Mouse (Mus musculus) brain, embryonic 18.5 days (tissue): ENCODE data around the gene Tbc1d1.

Experiments
- DNase-seq: peaks from one replicate; pipeline ENCODE4 v3.0.0-alpha.2; 2012; ENCODE audit warnings: low read depth, low spot score

Gene Tbc1d1

GRCm38 (mm10) chr5:64237693-64238092 is 81.6 kb downstream of the Tbc1d1 start:
- DNase-seq: no peak

- no peak for DNase-seq
Observed at GRCm38 (mm10) chr5:64238894-64239652, 83.0 kb downstream of the Tbc1d1 start.

GRCm38 (mm10) chr5:64240941-64241682 is 85.0 kb downstream of the Tbc1d1 start:
- no peak for DNase-seq

- DNase-seq: no peak
Observed at GRCm38 (mm10) chr5:64241867-64242266, 85.8 kb downstream of the Tbc1d1 start.

- DNase-seq: no peak
Observed at GRCm38 (mm10) chr5:64242795-64243455, 86.8 kb downstream of the Tbc1d1 start.

- no peak for DNase-seq
Observed at GRCm38 (mm10) chr5:64243666-64244065, 87.6 kb downstream of the Tbc1d1 start.

GRCm38 (mm10) chr5:64244283-64244682 is 88.2 kb downstream of the Tbc1d1 start:
- DNase-seq: no peak

- no peak for DNase-seq
Observed at GRCm38 (mm10) chr5:64244745-64245144, 88.6 kb downstream of the Tbc1d1 start.

GRCm38 (mm10) chr5:64251435-64251834 is 95.3 kb downstream of the Tbc1d1 start:
- DNase-seq: no peak

- no peak for DNase-seq
Observed at GRCm38 (mm10) chr5:64254278-64254677, 98.2 kb downstream of the Tbc1d1 start.

- no peak for DNase-seq
Observed at GRCm38 (mm10) chr5:64254988-64255387, 98.9 kb downstream of the Tbc1d1 start.

GRCm38 (mm10) chr5:64263348-64263747 is 107.2 kb downstream of the Tbc1d1 start:
- DNase-seq: no peak

GRCm38 (mm10) chr5:64263898-64264478 is 107.9 kb downstream of the Tbc1d1 start:
- DNase-seq: no peak

- DNase-seq: no peak
Observed at GRCm38 (mm10) chr5:64265145-64265544, 109.0 kb downstream of the Tbc1d1 start.

- no peak for DNase-seq
Observed at GRCm38 (mm10) chr5:64265906-64266305, 109.8 kb downstream of the Tbc1d1 start.

- no peak for DNase-seq
Observed at GRCm38 (mm10) chr5:64266534-64266933, 110.4 kb downstream of the Tbc1d1 start.

GRCm38 (mm10) chr5:64267279-64267678 is 111.2 kb downstream of the Tbc1d1 start:
- DNase-seq: no peak

GRCm38 (mm10) chr5:64269669-64270068 is 113.6 kb downstream of the Tbc1d1 start:
- DNase-seq: no peak

- DNase-seq: no peak
Observed at GRCm38 (mm10) chr5:64273517-64273916, 117.4 kb downstream of the Tbc1d1 start.

GRCm38 (mm10) chr5:64274296-64274695 is 118.2 kb downstream of the Tbc1d1 start:
- no peak for DNase-seq

- peak; percentile 20 for DNase-seq
Observed at GRCm38 (mm10) chr5:64274738-64275451, 118.8 kb downstream of the Tbc1d1 start.
